Mouse (Mus musculus) T-cell, adult 2 months (primary cell): Measurements from ENCODE around the gene Nol6.
"Not testable (repeated sequence)": the region's sequence is repeated elsewhere in the genome, so short reads cannot be mapped to it uniquely, and the experiment has no call there.

Source experiments
- DNase-seq: peaks from one replicate; pipeline ENCODE4 v3.0.0; 2022; ENCODE audit warnings: low spot score

The Nol6 gene

GRCm38 (mm10) chr4:41082803-41083202 lies 41.5 kb downstream of the Nol6 start:
- not testable (repeated sequence) for DNase-seq

- DNase-seq = no peak
Observed at GRCm38 (mm10) chr4:41081733-41082132, 42.5 kb downstream of the Nol6 start.

GRCm38 (mm10) chr4:41078726-41079125 lies 45.5 kb downstream of the Nol6 start:
- DNase-seq = no peak

- DNase-seq = no peak
Observed at GRCm38 (mm10) chr4:41074461-41074860, 49.8 kb downstream of the Nol6 start.

GRCm38 (mm10) chr4:41073008-41073817 lies 51.0 kb downstream of the Nol6 start:
- no peak for DNase-seq

- DNase-seq = no peak
Observed at GRCm38 (mm10) chr4:41071500-41072429, 52.5 kb downstream of the Nol6 start.

- no peak for DNase-seq
Observed at GRCm38 (mm10) chr4:41065196-41065595, 59.1 kb downstream of the Nol6 start.
